In the genomic region with DNA sequence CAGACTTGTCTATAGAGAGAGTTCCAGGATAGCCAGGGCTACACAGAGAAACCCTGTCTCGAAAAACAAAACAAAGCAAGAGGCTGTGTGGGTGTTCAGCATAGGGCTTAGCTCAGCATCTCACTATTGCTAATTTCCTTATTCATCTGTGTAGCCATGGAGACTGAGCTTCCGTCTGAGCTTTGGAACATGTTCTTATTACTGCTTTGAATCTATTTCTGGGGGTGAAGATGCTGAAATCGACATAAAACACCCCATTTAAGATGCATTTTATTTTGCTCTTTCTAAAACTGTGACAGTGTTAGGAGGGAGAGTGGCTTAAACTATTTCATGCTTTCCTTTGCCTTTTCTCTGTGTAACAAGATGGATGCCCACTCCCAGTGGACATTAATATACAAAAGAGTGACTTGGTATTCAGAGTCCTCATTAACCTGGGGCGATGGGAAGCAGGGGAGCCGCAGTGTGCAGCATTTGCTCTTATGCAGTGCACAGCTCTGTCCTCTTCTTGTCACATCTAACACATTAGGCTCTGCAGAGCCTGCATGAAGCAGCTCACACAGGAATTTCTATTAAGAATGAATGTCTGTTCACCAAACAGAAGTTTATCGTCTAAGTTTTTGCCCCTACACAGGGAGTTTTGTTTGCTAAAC, we compare ENCODE assay signal across 12 mouse cellular contexts.
A peak's percentile ranks its signal among the peaks of the same experiment; 100 is the strongest.
DNase-seq lines count a peak whose midpoint lies in the region; ATAC-seq and TF ChIP-seq lines count a peak whose summit lies in the region.
"Had no signal": no experiment of that assay in that cellular context is flagged by ENCODE, and none has a peak within 500 bp of the region (broad histone marks: within the 10 kb centered on the region; RNA-seq: fewer than 3 reads in every experiment).

No protein-coding gene starts in this region.

- H3K27me3 ChIP-seq in forebrain, embryonic 16.5 days (replicated peaks; ENCODE audit: control insufficient read depth, insufficient read depth, low read length) = no peaks in the 10 kb centered on the region
- no peaks in the 10 kb centered on the region for H3K27me3 ChIP-seq in midbrain, embryonic 14.5 days (ENCODE audit: control insufficient read depth, insufficient read depth, low read length)
- H3K27me3 ChIP-seq: limb, embryonic 12.5 days had no signal

- peaks cover 12% of the 10 kb centered on the region for H3K4me1 ChIP-seq in forebrain, embryonic 16.5 days (replicated peaks; ENCODE audit: control insufficient read depth, insufficient read depth, low read length)
- H3K4me1 ChIP-seq in midbrain, embryonic 14.5 days (ENCODE audit: control insufficient read depth, insufficient read depth, low read length) = peaks cover 25% of the 10 kb centered on the region
- H3K4me1 ChIP-seq: limb, embryonic 12.5 days had no signal

- peak overlapping the region; percentile 61 for H3K27ac ChIP-seq in forebrain, embryonic 16.5 days (ENCODE audit: low read length)
- H3K27ac ChIP-seq in layer of hippocampus, adult 2 months = peak overlapping the region; percentile 93
- H3K27ac ChIP-seq in midbrain, embryonic 14.5 days (replicated peaks; ENCODE audit: low read depth, low read length) = peak overlapping the region; percentile 86
- H3K27ac ChIP-seq: limb, embryonic 12.5 days had no signal

- 24% methylated on average over 6 of the region's 6 CpGs for WGBS in forebrain, embryonic 16.5 days
- 25% methylated on average over 6 of the region's 6 CpGs for WGBS in midbrain, embryonic 14.5 days

- no peak for TF ChIP-seq CTCF in layer of hippocampus, adult 2 months (conservative IDR thresholded peaks at IDR 0.05)

- peak; percentile 71 for ATAC-seq in activated CD4-positive, CD25-positive, alpha-beta regulatory T cell, adult 4 months
- ATAC-seq in forebrain, embryonic 16.5 days = peak; percentile 93
- peak; percentile 90 for ATAC-seq in midbrain, embryonic 14.5 days (ENCODE audit: low FRiP score, low TSS enrichment)
- ATAC-seq in granulocyte monocyte progenitor cell, adult 5-6 weeks (replicated peaks; ENCODE audit: poor library complexity, severe bottlenecking) = no peak

- no peaks in the 10 kb centered on the region for H3K9me3 ChIP-seq in forebrain, embryonic 16.5 days (ENCODE audit: control insufficient read depth, low read length)
- H3K9me3 ChIP-seq in midbrain, embryonic 14.5 days (ENCODE audit: control insufficient read depth, low read length) = no peaks in the 10 kb centered on the region
- H3K9me3 ChIP-seq: limb, embryonic 12.5 days had no signal

- no peak overlapping the region for H3K9ac ChIP-seq in forebrain, embryonic 16.5 days (replicated peaks; ENCODE audit: low read depth, low read length)
- H3K9ac ChIP-seq in midbrain, embryonic 14.5 days (replicated peaks; ENCODE audit: low read length) = no peak overlapping the region
- H3K9ac ChIP-seq: limb, embryonic 12.5 days had no signal

- DNase-seq in layer of hippocampus, adult 2 months (ENCODE audit: low spot score in 2 of 2) = peak in 1 of 2 experiments; percentile 78
- peak; percentile 79 for DNase-seq in midbrain, embryonic 14.5 days
- DNase-seq in ovary, postnatal 14 days (ENCODE audit: low spot score) = no peak
- DNase-seq in cerebellum, adult 18-20 months = no peak
- DNase-seq in kidney, postnatal 36 days = no peak
- DNase-seq: lung, postnatal 4 days; retina, postnatal 1 day; thymus, adult 2 months had no signal

- no peak overlapping the region for H3K4me3 ChIP-seq in forebrain, embryonic 16.5 days (replicated peaks; ENCODE audit: low read length)
- H3K4me3 ChIP-seq in layer of hippocampus, adult 2 months = no peak overlapping the region
- no peak overlapping the region for H3K4me3 ChIP-seq in midbrain, embryonic 14.5 days (replicated peaks; ENCODE audit: low read depth, low read length)
- H3K4me3 ChIP-seq: limb, embryonic 12.5 days had no signal

- no peaks in the 10 kb centered on the region for H3K36me3 ChIP-seq in forebrain, embryonic 16.5 days (ENCODE audit: control insufficient read depth, insufficient read depth)
- H3K36me3 ChIP-seq in midbrain, embryonic 14.5 days (ENCODE audit: control insufficient read depth, insufficient read depth, low read length) = no peaks in the 10 kb centered on the region

- H3K4me2 ChIP-seq in forebrain, embryonic 16.5 days (ENCODE audit: low read length) = no peak overlapping the region
- no peak overlapping the region for H3K4me2 ChIP-seq in midbrain, embryonic 14.5 days (ENCODE audit: low read length)
- H3K4me2 ChIP-seq: limb, embryonic 12.5 days had no signal
